Mouse (Mus musculus): ENCODE measurements at regions not wholly inside any gene's neighbourhood (a gene's known extent, or its start where the extent isn't known, plus 50 kb on each side); places are given as distances from the start of the nearest gene placed in this dataset.

GRCm38 (mm10) chr8:42107582-42107981, 690.7 kb upstream of the Frg1 start:
- H3K4me1 ChIP-seq (ENCODE audit: control insufficient read depth in 1 of 2, insufficient read depth in 2 of 2) = no peaks in the 10 kb centered on the region
- no peak overlapping the region for H3K4me3 ChIP-seq (replicated peaks in 1 of 3; ENCODE audit: low read depth in 2 of 3, low read length in 2 of 3, poor library complexity in 1 of 3)
- no peak overlapping the region for H3K4me2 ChIP-seq (ENCODE audit: insufficient read depth, low read depth, poor library complexity, severe bottlenecking)
- peaks cover 11% of the 10 kb centered on the region for H3K9me3 ChIP-seq (replicated peaks; ENCODE audit: low read length)
- in situ Hi-C loops (cut with MboI; ENCODE audit: low pct_ligation_motif_present, low pct_unique_long_range_greater_than_20kb, low sequenced_read_pairs) = no loop called here
- no peaks in the 10 kb centered on the region for H3K27me3 ChIP-seq (replicated peaks)
- no peak overlapping the region for H3K9ac ChIP-seq (ENCODE audit: insufficient read depth, low read depth)
- no peaks in the 10 kb centered on the region for H3K79me2 ChIP-seq (replicated peaks; ENCODE audit: control insufficient read depth, extremely low read depth, insufficient read depth, poor library complexity, severe bottlenecking)
- TF ChIP-seq RCOR1 (conservative IDR thresholded peaks at IDR 0.05; ENCODE audit: low read depth, low read length) = no peak
- no peak for TF ChIP-seq POLR2A (IDR thresholded peaks at IDR 0.05; ENCODE audit: low read depth, low read length)
- no peak for TF ChIP-seq ZNF384 (IDR thresholded peaks at IDR 0.05; ENCODE audit: low read depth, low read length)
- no peak for TF ChIP-seq POLR2AphosphoS2 (IDR thresholded peaks at IDR 0.05; ENCODE audit: low read depth, low read length)
- no peak for TF ChIP-seq MAX (IDR thresholded peaks at IDR 0.05; ENCODE audit: low read length)
- no peak for TF ChIP-seq NRF1 (IDR thresholded peaks at IDR 0.05; ENCODE audit: low read depth, low read length)
- TF ChIP-seq UBTF (IDR thresholded peaks at IDR 0.05; ENCODE audit: low read depth, low read length) = no peak
- no peak for TF ChIP-seq JUND (conservative IDR thresholded peaks at IDR 0.05; ENCODE audit: low read depth, low read length)
- TF ChIP-seq TBP (conservative IDR thresholded peaks at IDR 0.05; ENCODE audit: low read depth, low read length) = no peak
- no peak for TF ChIP-seq MXI1 (IDR thresholded peaks at IDR 0.05; ENCODE audit: low read depth, low read length)
- TF ChIP-seq ZKSCAN1 (IDR thresholded peaks at IDR 0.05; ENCODE audit: borderline replicate concordance, low read depth, low read length) = no peak
- no peak for TF ChIP-seq RAD21 (IDR thresholded peaks at IDR 0.05; ENCODE audit: low read depth, low read length)
- no peak for TF ChIP-seq KAT2A (IDR thresholded peaks at IDR 0.05; ENCODE audit: insufficient replicate concordance, low read length)
- no peak for TF ChIP-seq MAFK (IDR thresholded peaks at IDR 0.05; ENCODE audit: insufficient replicate concordance, low read length)
- no peak for TF ChIP-seq MEF2A (IDR thresholded peaks at IDR 0.05; ENCODE audit: borderline replicate concordance, low read depth, low read length)
- TF ChIP-seq ZC3H11A (IDR thresholded peaks at IDR 0.05; ENCODE audit: low read depth, low read length) = no peak
- no peak for TF ChIP-seq USF1 (IDR thresholded peaks at IDR 0.05; ENCODE audit: low read depth, low read length)
- TF ChIP-seq CHD2 (IDR thresholded peaks at IDR 0.05; ENCODE audit: low read length) = no peak
- no peak for TF ChIP-seq HCFC1 (IDR thresholded peaks at IDR 0.05; ENCODE audit: low read depth, low read length)
- no peak for TF ChIP-seq TCF12 (IDR thresholded peaks at IDR 0.05; ENCODE audit: low read depth, low read length)
- H3K27ac ChIP-seq (ENCODE audit: insufficient read depth, low read depth) = no peak overlapping the region
- dilution Hi-C loops (cut with MboI; ENCODE audit: extremely low pct_ligation_motif_present, extremely low pct_unique_long_range_greater_than_20kb, low sequenced_read_pairs) = no loop called here
- no peaks in the 10 kb centered on the region for H3K36me3 ChIP-seq (replicated peaks in 1 of 2; ENCODE audit: control insufficient read depth in 1 of 2, insufficient read depth in 1 of 2, low read length in 1 of 2)
- no peak for DNase-seq (ENCODE audit: extremely low read depth)

GRCm38 (mm10) chr8:42069314-42069713, 652.4 kb upstream of the Frg1 start:
- no peak overlapping the region for H3K4me2 ChIP-seq (ENCODE audit: insufficient read depth, low read depth, poor library complexity, severe bottlenecking)
- DNase-seq (ENCODE audit: extremely low read depth) = no peak
- no peaks in the 10 kb centered on the region for H3K27me3 ChIP-seq (replicated peaks)
- H3K79me2 ChIP-seq (replicated peaks; ENCODE audit: control insufficient read depth, extremely low read depth, insufficient read depth, poor library complexity, severe bottlenecking) = no peaks in the 10 kb centered on the region
- in situ Hi-C loops (cut with MboI; ENCODE audit: low pct_ligation_motif_present, low pct_unique_long_range_greater_than_20kb, low sequenced_read_pairs) = no loop called here
- TF ChIP-seq NELFE (IDR thresholded peaks at IDR 0.05; ENCODE audit: low read depth, low read length) (no peak), MAZ (IDR thresholded peaks at IDR 0.05; ENCODE audit: low read depth, low read length) (no peak), KAT2A (IDR thresholded peaks at IDR 0.05; ENCODE audit: insufficient replicate concordance, low read length) (no peak), ETS1 (conservative IDR thresholded peaks at IDR 0.05; ENCODE audit: low read depth, low read length) (no peak), TBP (conservative IDR thresholded peaks at IDR 0.05; ENCODE audit: low read depth, low read length) (no peak), ZKSCAN1 (IDR thresholded peaks at IDR 0.05; ENCODE audit: borderline replicate concordance, low read depth, low read length) (no peak), JUN (IDR thresholded peaks at IDR 0.05; ENCODE audit: insufficient read depth, low read depth, low read length) (no peak), RCOR1 (conservative IDR thresholded peaks at IDR 0.05; ENCODE audit: low read depth, low read length) (no peak), MAFK (IDR thresholded peaks at IDR 0.05; ENCODE audit: insufficient replicate concordance, low read length) (no peak), MYC (IDR thresholded peaks at IDR 0.05; ENCODE audit: low read depth, low read length) (no peak), BHLHE40 (IDR thresholded peaks at IDR 0.05; ENCODE audit: low read depth, low read length) (no peak), ZC3H11A (IDR thresholded peaks at IDR 0.05; ENCODE audit: low read depth, low read length) (no peak), E2F4 (IDR thresholded peaks at IDR 0.05; ENCODE audit: insufficient replicate concordance, low read depth, low read length) (no peak), MAX (IDR thresholded peaks at IDR 0.05; ENCODE audit: low read length) (no peak), ZNF384 (IDR thresholded peaks at IDR 0.05; ENCODE audit: low read depth, low read length) (no peak)
- no peak overlapping the region for H3K9ac ChIP-seq (ENCODE audit: insufficient read depth, low read depth)
- no peak overlapping the region for H3K27ac ChIP-seq (ENCODE audit: insufficient read depth, low read depth)
- H3K4me3 ChIP-seq (replicated peaks in 1 of 3; ENCODE audit: low read depth in 2 of 3, low read length in 2 of 3, poor library complexity in 1 of 3) = no peak overlapping the region
- no peaks in the 10 kb centered on the region for H3K36me3 ChIP-seq (replicated peaks in 1 of 2; ENCODE audit: control insufficient read depth in 1 of 2, insufficient read depth in 1 of 2, low read length in 1 of 2)
- dilution Hi-C loops (cut with MboI; ENCODE audit: extremely low pct_ligation_motif_present, extremely low pct_unique_long_range_greater_than_20kb, low sequenced_read_pairs) = no loop called here
- peaks cover 12% of the 10 kb centered on the region for H3K9me3 ChIP-seq (replicated peaks; ENCODE audit: low read length)
- H3K4me1 ChIP-seq (ENCODE audit: control insufficient read depth in 1 of 2, insufficient read depth in 2 of 2) = no peaks in the 10 kb centered on the region

All from CH12.LX (cell line).